Mouse (Mus musculus): ENCODE results near the gene Pga5.

DNA sequence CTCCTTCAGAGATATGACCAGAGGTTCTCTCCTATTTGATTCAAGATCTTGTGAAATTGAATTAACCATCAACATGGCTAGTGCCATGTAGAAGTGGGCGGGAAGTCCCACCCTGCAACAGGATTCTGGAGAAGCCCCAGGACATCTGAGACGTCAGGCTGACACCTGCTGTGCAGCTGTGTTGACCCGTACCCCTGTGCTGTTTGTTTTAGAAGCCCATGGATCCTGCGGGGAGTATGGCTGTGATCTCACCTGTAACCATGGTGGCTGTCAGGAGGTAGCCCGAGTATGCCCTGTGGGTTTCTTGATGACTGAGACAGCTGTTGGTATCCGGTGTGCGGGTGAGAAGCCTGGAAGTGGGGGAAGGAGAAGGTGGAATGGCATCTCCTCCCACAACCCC is 40.0 kb downstream of the Pga5 start:
- TF ChIP-seq CTCF (IDR thresholded peaks at IDR 0.05; ENCODE audit: low read depth, low read length) (no peak), POLR2A (IDR thresholded peaks at IDR 0.05; ENCODE audit: insufficient read depth, low read length) (no peak), EP300 (IDR thresholded peaks at IDR 0.05; ENCODE audit: insufficient read depth, low read depth, low read length) (no peak)
